Mouse (Mus musculus): ENCODE measurements around the gene Pnkp.

Gene Pnkp

GRCm38 (mm10) chr7:44832763-44833162 lies 24.2 kb upstream of the Pnkp start:
- DNase-seq: no peak

- no peak for DNase-seq
Measured at GRCm38 (mm10) chr7:44835373-44836015, 21.4 kb upstream of the Pnkp start.

GRCm38 (mm10) chr7:44836016-44836404 lies 20.9 kb upstream of the Pnkp start:
- no peak for DNase-seq

DNA sequence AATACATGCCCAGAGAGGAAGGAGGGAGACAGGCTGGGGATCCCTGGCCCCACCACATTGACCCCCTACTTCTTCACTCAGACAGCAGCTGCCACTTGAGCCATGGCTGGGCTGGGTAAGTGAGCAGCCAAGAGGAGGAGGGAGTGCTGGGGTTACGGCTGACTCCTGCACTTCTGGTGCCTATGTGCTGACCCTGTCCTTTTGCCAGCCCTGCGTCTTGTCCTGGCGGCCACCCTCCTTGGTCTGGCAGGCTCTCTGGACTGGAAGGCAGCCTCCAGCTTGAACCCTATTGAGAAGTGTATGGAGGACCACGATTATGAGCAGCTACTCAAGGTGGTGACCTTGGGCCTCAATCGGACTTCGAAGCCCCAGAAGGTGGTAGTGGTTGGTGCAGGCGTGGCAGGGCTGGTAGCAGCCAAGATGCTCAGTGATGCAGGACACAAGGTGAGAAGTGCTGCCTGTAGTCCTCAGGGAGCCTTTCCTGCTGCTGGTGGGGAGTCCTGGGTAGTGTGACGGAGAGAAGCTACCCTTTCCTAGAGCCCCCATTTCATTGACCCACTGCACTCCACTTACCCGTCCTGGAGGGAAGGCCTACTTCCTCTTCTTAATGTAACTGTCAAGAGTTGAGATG lies 20.4 kb upstream of the Pnkp start:
- no peak for DNase-seq

GRCm38 (mm10) chr7:44838073-44838472 lies 18.9 kb upstream of the Pnkp start:
- DNase-seq: no peak

- DNase-seq: no peak
Measured at GRCm38 (mm10) chr7:44839171-44839490, 17.8 kb upstream of the Pnkp start.

DNA sequence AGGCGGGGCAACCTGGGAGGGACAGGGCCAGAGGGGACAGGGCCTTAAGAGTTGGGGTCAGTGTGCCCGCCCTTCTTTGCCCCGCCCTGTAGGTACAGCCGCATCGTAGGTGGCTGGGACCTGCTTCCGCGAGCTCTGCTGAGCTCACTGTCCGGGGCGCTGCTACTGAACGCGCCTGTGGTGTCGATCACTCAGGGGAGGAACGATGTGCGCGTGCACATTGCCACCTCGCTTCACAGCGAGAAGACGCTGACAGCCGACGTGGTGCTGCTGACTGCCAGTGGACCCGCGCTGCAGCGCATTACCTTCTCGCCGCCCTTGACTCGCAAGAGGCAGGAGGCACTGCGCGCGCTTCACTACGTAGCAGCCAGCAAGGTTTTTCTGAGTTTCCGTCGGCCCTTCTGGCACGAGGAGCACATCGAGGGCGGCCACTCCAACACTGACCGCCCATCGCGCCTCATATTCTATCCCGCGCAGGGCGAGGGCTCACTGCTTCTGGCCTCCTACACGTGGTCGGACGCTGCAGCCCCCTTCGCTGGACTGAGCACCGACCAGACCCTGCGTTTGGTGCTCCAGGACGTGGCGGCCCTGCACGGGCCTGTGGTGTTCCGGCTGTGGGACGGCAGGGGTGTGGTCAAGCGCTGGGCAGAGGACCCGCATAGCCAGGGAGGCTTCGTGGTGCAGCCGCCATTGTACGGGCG lies 17.3 kb upstream of the Pnkp start:
- DNase-seq: no peak

GRCm38 (mm10) chr7:44840426-44840825 lies 16.5 kb upstream of the Pnkp start:
- no peak for DNase-seq

DNA sequence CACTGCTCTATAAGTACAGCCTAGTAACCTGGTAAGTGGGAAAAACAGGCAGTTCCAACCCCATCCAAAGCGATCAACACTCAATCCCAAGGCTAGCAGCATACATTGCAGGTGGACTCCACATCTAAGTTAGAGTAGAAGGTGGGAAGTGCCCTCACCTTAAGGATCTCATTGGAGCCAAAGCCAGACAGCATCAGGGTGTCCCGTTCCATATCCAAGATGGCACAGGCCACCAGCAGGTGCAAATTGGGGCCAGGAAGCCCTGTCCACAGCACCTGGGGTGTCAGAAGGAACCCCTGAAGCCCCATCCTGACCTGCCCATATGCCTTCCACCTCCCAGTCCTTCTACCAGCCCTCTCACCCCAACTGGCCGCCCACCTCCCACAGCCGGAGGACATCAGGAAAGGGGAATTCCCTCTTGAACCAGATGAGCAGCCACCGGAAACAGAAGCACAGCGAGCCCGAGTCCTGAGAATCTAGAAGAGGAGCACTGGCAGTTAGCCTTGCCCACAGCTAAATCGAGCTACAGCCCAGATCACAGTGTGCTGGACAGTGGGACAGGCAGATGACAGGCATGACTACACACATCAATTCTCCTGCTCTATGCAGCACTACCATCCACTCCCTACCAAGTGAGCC lies 15.0 kb upstream of the Pnkp start:
- DNase-seq: no peak

DNA sequence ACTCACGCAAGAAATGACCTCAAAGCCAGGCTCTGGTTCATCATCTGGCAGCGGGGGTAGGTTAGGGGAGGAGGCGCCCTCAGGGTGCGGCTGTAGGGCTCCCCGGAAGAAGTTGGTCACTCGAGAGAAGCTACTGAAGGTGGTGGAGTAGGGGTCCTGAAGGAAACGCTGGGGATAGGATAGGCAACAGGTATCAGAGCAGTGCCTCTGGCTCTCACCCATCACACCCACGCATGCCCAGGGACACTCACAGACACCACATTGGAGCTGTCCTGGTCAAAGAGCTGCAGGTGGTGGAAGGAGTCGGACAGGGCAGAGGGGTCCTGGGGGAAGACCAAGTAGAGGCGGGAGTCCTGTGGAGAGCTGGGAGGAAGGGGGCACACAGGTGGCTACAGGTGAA lies 11.9 kb upstream of the Pnkp start:
- no peak for DNase-seq

DNA sequence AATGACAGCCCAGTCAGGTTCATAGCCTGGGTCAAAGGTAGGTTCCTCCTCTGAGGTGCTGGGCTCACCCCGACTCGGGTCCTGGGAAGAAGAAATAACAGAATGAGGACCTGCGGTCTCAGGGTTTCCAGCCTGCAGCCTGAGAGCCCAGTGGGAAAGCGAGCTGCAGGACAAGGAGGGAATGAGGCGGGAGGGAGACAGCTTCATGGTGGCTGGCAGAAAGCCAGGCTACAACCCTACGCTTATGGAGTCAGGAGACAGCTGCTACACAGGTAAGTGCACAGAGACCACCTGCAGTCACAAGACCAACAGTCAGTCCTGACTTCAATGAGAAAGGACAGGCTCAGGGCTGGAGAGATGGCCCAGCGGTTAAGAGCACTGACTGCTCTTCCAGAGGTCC lies 10.1 kb upstream of the Pnkp start:
- peak; percentile 39 for DNase-seq

DNA sequence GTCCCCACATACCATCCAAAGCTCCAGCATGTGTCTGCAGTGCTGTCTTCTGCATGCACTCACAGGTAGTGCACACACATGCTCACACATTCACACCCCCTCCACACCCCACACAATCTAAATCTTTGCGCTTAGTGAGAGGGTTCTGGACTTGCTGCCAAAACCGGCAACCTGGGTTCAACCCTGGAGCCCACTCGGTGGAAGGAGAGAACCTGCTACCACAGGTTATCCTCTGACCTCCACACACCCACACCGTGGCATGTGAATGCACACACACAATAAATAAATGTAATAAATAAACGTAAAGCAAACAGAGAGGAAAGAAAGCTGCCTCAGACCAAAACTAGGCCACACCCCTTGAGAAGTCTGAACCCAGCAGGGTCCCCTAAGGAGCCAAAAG lies 9.2 kb upstream of the Pnkp start:
- peak; percentile 38 for DNase-seq

GRCm38 (mm10) chr7:44848561-44849415 lies 8.2 kb upstream of the Pnkp start, which contains the start of the genes Akt1s1 and Tbc1d17:
Akt1s1 (plus strand) TSS chr7:44848991.
Tbc1d17 (minus strand) TSS chr7:44849079.
- DNase-seq: peak; percentile 100

- peak; percentile 88 for DNase-seq
Measured at GRCm38 (mm10) chr7:44849416-44850111, 7.4 kb upstream of the Pnkp start.

GRCm38 (mm10) chr7:44850146-44850545 lies 6.8 kb upstream of the Pnkp start:
- DNase-seq: no peak

GRCm38 (mm10) chr7:44850789-44851624 lies 5.9 kb upstream of the Pnkp start:
- peak; percentile 35 for DNase-seq

DNA sequence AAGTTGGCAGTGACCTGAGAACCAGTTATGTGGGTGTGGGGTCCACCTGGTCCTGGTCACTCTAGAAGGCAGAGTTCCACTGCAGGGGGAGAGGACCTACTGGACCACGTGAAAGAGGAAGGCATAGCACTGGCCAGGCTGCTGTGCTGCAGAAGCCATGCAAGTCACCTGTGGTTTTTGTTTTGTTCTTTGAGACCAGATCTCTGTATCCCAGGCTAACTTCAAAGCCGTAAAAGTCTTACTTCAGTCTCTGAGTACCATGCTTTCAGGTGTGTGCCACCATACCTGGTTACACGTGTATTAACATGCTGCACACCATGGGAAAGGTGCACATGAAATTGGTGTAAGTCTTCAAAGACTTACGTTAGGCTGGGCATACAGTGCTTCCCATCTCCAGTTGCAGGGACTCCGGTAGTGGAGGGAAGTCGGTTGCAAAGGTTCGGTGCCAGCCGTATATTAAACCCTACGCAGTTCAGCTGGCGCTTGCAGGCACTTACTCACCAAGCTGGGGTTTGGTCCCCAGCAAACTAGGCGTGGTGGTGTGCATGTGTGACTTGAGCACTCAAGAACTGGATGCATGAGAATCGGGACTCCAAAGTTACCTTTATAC lies 5.2 kb upstream of the Pnkp start:
- no peak for DNase-seq

DNA sequence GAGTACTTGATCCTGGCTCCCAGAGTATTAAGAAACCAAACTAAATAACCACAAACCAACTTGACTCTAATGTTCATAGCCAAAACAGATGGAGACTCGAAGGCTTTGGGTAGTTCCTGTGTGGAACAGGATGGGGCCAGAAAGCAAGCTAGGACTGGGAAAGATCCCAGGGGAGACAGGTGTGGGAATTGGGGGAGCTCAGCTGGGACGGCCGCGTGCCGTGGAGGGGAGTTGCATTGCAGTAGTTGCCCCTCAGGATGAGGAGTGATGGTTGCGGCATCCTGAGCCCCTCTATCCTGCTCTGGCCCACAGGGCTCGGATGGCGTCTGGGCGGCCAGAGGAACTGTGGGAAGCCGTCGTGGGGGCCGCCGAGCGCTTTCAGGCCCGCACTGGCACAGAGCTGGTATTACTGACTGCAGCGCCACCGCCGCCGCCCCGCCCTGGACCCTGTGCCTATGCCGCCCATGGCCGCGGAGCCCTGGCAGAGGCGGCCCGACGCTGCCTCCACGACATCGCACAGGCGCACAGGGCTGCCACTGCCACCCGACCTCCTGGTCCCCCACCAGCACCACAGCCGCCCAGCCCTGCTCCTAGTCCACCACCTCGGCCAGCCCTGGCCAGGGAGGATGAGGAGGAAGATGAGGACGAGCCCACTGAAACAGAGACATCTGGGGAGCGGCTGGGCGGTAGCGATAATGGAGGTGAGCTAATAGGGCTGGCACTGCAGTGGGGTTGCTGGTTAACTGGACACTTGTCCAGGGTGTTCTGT lies 4.5 kb upstream of the Pnkp start:
- no peak for DNase-seq

DNA sequence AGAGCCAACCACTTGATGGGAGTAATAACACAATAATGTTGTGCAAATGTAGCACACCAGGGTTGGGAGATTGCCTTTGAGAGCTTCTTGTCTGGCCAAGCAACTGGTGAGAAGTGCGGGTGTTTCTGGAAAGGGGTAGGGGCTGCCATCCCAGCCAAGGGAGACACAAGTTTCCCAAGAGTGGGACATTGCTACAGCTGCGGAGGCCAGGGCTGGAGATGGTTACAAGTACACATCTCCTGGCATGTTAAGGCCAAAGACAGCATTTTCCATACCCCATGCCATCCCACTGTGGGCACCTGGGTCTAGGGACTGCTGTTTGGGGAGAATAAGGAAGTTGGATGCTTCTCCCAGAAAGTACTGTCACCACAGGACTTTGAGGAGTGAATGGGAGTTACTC lies 3.9 kb upstream of the Pnkp start:
- no peak for DNase-seq

All from cerebellum, adult 8-10 months (tissue).